Mouse (Mus musculus) forebrain, embryonic 14.5 days (tissue): ENCODE measurements around the gene Acvr2b. TPM values are rescaled to one million over a fixed set of nuclear protein-coding genes. Genes with fewer than 3 reads are reported as not detected.

ENCODE experiments used
- ATAC-seq: fragments of 200-750 bp; cut with Nextera tagmentation; 2 replicates; pipeline ENCODE4 v1.8.0; 2017; ENCODE audit warnings: mild to moderate bottlenecking, moderate library complexity
- DNase-seq: peaks from one replicate; pipeline ENCODE4 v3.0.0-alpha.2; 2015; ENCODE audit warnings: low spot score
- H3K27ac ChIP-seq: fragments of 300-500 bp; sonication (generic); 2 replicates; pipeline ENCODE4 v1.5.1; 2014; ENCODE audit warnings: low read depth, mild to moderate bottlenecking, control low read depth, low read length, moderate library complexity
- H3K27me3 ChIP-seq: fragments of 300-500 bp; sonication (generic); replicated peaks from 2 replicates; pipeline ENCODE4 v1.6.1; 2014; ENCODE audit warnings: low read length, control low read depth, mixed read lengths; ENCODE audit not compliant: control insufficient read depth, insufficient read depth
- H3K36me3 ChIP-seq: fragments of 300-500 bp; sonication (generic); 2 replicates; pipeline ENCODE4 v1.6.1; 2014; ENCODE audit warnings: low read length, control low read depth; ENCODE audit not compliant: control insufficient read depth, insufficient read depth
- H3K4me1 ChIP-seq: fragments of 300-500 bp; sonication (generic); 2 replicates; pipeline ENCODE4 v1.6.1; 2014; ENCODE audit warnings: antibody characterized with exemption, low read length, control low read depth; ENCODE audit not compliant: control insufficient read depth, insufficient read depth
- H3K4me2 ChIP-seq: fragments of 300-500 bp; sonication (generic); 2 replicates; pipeline ENCODE4 v1.6.1; 2014; ENCODE audit warnings: mild to moderate bottlenecking, control low read depth, low read length
- H3K4me3 ChIP-seq: fragments of 300-500 bp; sonication (generic); 2 replicates; pipeline ENCODE4 v1.5.1; 2014; ENCODE audit warnings: low read depth, low read length, control low read depth
- H3K9ac ChIP-seq: fragments of 300-500 bp; sonication (generic); 2 replicates; pipeline ENCODE4 v1.6.1; 2014; ENCODE audit warnings: mild to moderate bottlenecking, low read length, control low read depth, moderate library complexity
- H3K9me3 ChIP-seq: fragments of 300-500 bp; sonication (generic); replicated peaks from 2 replicates; pipeline ENCODE4 v1.6.1; 2016; ENCODE audit warnings: low read length, control low read depth, mixed read lengths; ENCODE audit not compliant: control insufficient read depth
- WGBS: fragments of 180-500 bp; shearing (Covaris S2); extraction: QIAGEN DNeasy Blood & Tissue Kit; methylation state at CpG from one replicate; pipeline ENCODE4 v1.1.7; 2014; 5-methylcytosine and 5-hydroxymethylcytosine counted together
- polyA plus RNA-seq: library from polyadenylated mRNA; unstranded; fragments of >200 nt; fragmentation: Nextera tagmentation; extraction: Ambion mirVana; gene quantifications from 2 replicates; pipeline ENCODE4 v1.2.1, GENCODE M21; 2014

Acvr2b gene
- polyA plus RNA-seq, 1 experiment from 2014 or later = 25.9 TPM

DNA sequence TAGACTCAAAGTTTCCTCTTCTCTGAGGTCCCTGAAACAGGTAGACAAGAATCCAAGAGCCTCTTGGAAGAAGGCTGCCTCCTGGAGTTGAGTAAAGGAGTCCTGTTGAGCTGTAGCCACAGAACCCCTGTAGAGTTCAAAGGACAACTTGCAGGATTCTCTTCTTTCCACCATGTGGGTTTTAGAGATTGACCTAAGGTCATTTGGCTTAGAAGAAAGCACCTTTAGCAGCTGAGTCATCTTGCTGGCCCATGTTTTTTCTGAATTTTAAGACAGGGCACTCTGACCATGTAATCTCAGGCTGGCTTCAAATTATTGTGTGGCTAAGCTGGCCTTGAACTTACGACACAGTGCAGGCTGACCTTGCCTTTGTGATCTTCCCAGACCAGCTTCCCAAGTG lies 71.1 kb downstream of the Acvr2b start:
- no peaks in the 10 kb centered on the region for H3K27me3 ChIP-seq
- 96% methylated on average over 1 of the region's 1 CpGs for WGBS
- H3K4me3 ChIP-seq = no peak overlapping the region
- ATAC-seq (no peak), DNase-seq (no peak)
- H3K9me3 ChIP-seq = no peaks in the 10 kb centered on the region
- H3K4me1 ChIP-seq = 0 out of 2 replicates have a peak, but pooled peaks cover 2% of the 10 kb centered on the region
- no peak overlapping the region for H3K9ac ChIP-seq
- peaks cover 10% of the 10 kb centered on the region for H3K36me3 ChIP-seq
- H3K27ac ChIP-seq = no peak overlapping the region
- H3K4me2 ChIP-seq = no peak overlapping the region

- no peak for ATAC-seq
- H3K9ac ChIP-seq = no peak overlapping the region
- 89% methylated on average over 9 of the region's 9 CpGs for WGBS
Observed at GRCm38 (mm10) chr9:119473608-119474164, 71.8 kb downstream of the Acvr2b start.

DNA sequence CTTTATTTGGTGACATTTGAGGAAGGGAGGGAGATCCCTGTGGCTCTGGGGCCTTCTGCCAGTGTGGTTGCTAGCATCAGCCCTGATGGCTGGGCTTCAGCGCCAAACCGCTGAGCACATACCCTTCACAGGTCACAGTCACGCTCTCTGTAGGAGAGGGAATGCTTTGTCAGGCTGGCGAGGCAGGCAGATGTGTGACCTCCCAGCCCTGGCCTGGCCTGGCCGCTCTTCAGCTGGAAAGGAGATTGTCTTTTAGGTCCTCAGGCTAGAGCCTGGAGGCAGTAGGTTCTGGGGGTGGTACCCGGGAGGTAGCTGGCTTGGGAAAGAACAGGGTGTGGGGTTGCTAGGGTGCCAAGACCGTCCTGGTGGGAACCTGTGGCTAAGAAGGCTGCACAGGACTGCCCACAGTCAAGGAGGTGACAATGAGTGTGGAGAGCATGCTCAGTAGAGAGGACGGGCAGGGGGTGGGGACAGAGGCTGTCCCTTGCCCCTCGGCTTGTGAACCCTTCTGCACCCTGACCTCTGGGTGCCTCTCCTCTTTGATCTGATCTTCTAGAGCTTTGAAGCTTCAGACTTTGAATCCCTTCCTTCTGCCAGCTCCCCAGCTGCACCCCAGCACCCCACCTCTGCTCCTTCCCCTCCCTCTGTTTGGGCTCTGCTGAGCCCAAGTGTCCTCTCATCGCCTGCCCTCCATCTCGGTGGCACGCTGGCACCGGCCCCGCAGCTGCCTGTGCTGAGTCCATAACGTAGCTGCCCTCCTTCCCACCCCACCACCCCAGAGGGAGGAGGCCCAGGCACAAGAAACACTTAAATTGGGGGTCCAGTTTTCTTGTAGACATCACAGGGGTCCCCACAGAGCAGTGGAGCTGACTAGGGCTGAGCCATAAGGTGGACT lies 73.0 kb downstream of the Acvr2b start:
- H3K9ac ChIP-seq = no peak overlapping the region
- H3K4me3 ChIP-seq = no peak overlapping the region
- ATAC-seq (no peak), DNase-seq (no peak)
- no peak overlapping the region for H3K4me2 ChIP-seq
- H3K9me3 ChIP-seq = no peaks in the 10 kb centered on the region
- 0 out of 2 replicates have a peak, but pooled peaks cover 5% of the 10 kb centered on the region for H3K4me1 ChIP-seq
- no peak overlapping the region for H3K27ac ChIP-seq
- 76% methylated on average over 15 of the region's 15 CpGs for WGBS
- H3K27me3 ChIP-seq = no peaks in the 10 kb centered on the region
- 0 out of 2 replicates have a peak, but pooled peaks cover 2% of the 10 kb centered on the region for H3K36me3 ChIP-seq

More at GRCm38 (mm10) chr9:119473608-119474164, 71.8 kb downstream of the Acvr2b start:
- Histone ChIP-seq H3K27ac (no peak overlapping the region), H3K9me3 (no peaks in the 10 kb centered on the region), H3K4me2 (no peak overlapping the region), H3K27me3 (no peaks in the 10 kb centered on the region), H3K36me3 (peaks cover 3% of the 10 kb centered on the region; the same call in 1 of the 2 replicates), H3K4me3 (no peak overlapping the region), H3K4me1 (0 out of 2 replicates have a peak, but pooled peaks cover 5% of the 10 kb centered on the region)
- DNase-seq = no peak

DNA sequence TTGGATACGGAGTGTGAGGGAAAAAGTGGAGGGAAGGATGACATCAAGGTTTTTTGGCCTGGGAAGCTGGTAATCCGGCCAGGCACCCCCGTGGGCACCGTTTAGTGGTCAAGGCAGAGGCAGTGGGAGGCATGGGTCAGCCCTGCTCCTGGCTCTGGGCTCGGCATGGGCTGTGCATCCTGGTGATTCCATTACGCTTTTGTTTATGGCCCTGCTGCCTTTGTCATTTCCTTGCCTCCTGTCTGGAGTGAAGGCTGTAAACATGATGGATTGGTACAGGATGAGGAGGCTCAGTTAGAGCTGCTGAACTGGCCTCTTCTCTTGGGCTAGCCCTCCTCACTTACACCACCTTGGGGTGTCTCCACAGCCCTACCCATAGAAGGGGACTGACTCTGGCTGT lies 75.8 kb downstream of the Acvr2b start:
- no peak overlapping the region for H3K4me3 ChIP-seq
- no peaks in the 10 kb centered on the region for H3K27me3 ChIP-seq
- no peak overlapping the region for H3K27ac ChIP-seq
- no peak overlapping the region for H3K9ac ChIP-seq
- H3K4me1 ChIP-seq = 0 out of 2 replicates have a peak, but pooled peaks cover 5% of the 10 kb centered on the region
- 0 out of 2 replicates have a peak, but pooled peaks cover 2% of the 10 kb centered on the region for H3K36me3 ChIP-seq
- ATAC-seq (no peak), DNase-seq (no peak)
- H3K4me2 ChIP-seq = no peak overlapping the region
- WGBS = 65% methylated on average over 6 of the region's 6 CpGs
- no peaks in the 10 kb centered on the region for H3K9me3 ChIP-seq

- H3K27me3 ChIP-seq = no peaks in the 10 kb centered on the region
- DNase-seq (peak; percentile 53), ATAC-seq (peak; percentile 57; the same call in 1 of the 2 replicates)
- no peak overlapping the region for H3K27ac ChIP-seq
- no peak overlapping the region for H3K4me2 ChIP-seq
- H3K9ac ChIP-seq = no peak overlapping the region
- no peaks in the 10 kb centered on the region for H3K9me3 ChIP-seq
- 64% methylated on average over 11 of the region's 11 CpGs for WGBS
- no peak overlapping the region for H3K4me3 ChIP-seq
- no peaks in the 10 kb centered on the region for H3K36me3 ChIP-seq
- 0 out of 2 replicates have a peak, but pooled peaks cover 5% of the 10 kb centered on the region for H3K4me1 ChIP-seq
Observed at GRCm38 (mm10) chr9:119478345-119478744, 76.4 kb downstream of the Acvr2b start.

GRCm38 (mm10) chr9:119479297-119479696 lies 77.4 kb downstream of the Acvr2b start:
- no peaks in the 10 kb centered on the region for H3K36me3 ChIP-seq
- no peaks in the 10 kb centered on the region for H3K27me3 ChIP-seq
- no peak overlapping the region for H3K4me3 ChIP-seq
- no peak overlapping the region for H3K4me2 ChIP-seq
- H3K9me3 ChIP-seq = no peaks in the 10 kb centered on the region
- H3K4me1 ChIP-seq = peaks cover 7% of the 10 kb centered on the region; the same call in 1 of the 2 replicates
- H3K9ac ChIP-seq = no peak overlapping the region
- DNase-seq = no peak
- H3K27ac ChIP-seq = no peak overlapping the region
- no peak for ATAC-seq
- 58% methylated on average over 8 of the region's 8 CpGs for WGBS

- H3K9me3 ChIP-seq = no peaks in the 10 kb centered on the region
- H3K27me3 ChIP-seq = no peaks in the 10 kb centered on the region
- no peak for DNase-seq
- peaks cover 7% of the 10 kb centered on the region; the same call in 1 of the 2 replicates for H3K4me1 ChIP-seq
- H3K36me3 ChIP-seq = no peaks in the 10 kb centered on the region
- H3K9ac ChIP-seq = no peak overlapping the region
- no peak overlapping the region for H3K4me2 ChIP-seq
- no peak overlapping the region for H3K4me3 ChIP-seq
- 89% methylated on average over 4 of the region's 4 CpGs for WGBS
- no peak overlapping the region for H3K27ac ChIP-seq
- no peak for ATAC-seq
Observed at GRCm38 (mm10) chr9:119481612-119482011, 79.7 kb downstream of the Acvr2b start.

GRCm38 (mm10) chr9:119483554-119484353 lies 81.8 kb downstream of the Acvr2b start:
- H3K36me3 ChIP-seq = no peaks in the 10 kb centered on the region
- H3K9me3 ChIP-seq = no peaks in the 10 kb centered on the region
- no peaks in the 10 kb centered on the region for H3K27me3 ChIP-seq
- no peak overlapping the region for H3K4me2 ChIP-seq
- H3K9ac ChIP-seq = no peak overlapping the region
- H3K27ac ChIP-seq = no peak overlapping the region
- DNase-seq = peak; percentile 25
- ATAC-seq = peak; percentile 42; the same call in 1 of the 2 replicates
- no peak overlapping the region for H3K4me3 ChIP-seq
- WGBS = 49% methylated on average over 23 of the region's 23 CpGs
- peaks cover 2% of the 10 kb centered on the region; the same call in 1 of the 2 replicates for H3K4me1 ChIP-seq
